Mouse (Mus musculus): ENCODE data around the gene Vmn2r121.

Gene Vmn2r121

DNA sequence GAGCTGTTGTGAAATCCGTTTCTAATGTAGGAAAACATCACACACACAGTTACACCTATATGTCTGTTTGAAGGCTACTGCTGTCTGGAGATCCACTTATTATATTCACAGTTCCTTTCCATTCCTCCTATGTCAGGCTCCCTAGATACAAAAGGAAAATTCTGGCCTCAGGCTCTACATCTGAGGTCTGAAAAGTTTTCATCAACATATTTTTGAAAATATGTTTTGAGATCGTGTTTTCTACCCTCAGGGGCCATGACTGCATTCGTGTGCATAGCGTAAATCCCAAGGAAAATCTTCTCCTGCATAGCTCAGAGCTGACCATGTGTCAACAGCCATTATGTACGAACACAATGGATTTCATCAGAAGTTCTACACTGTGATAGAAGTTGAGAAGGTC lies at the start of gene Vmn2r121:
Gene Vmn2r121 (minus strand): TSS at position 101 of the 400 bp plus-strand sequence.
- no peak for DNase-seq (ENCODE audit: extremely low read depth, insufficient read length, low spot score)
